Mouse (Mus musculus) liver, embryonic 11.5 days (tissue): ENCODE data around the gene Rgs7. TPM values are rescaled to one million over a fixed set of nuclear protein-coding genes. Genes with fewer than 3 reads are reported as not detected.

Experiments used
- ATAC-seq: fragments of 200-750 bp; cut with Nextera tagmentation; replicated peaks from 2 replicates; pipeline ENCODE4 v1.8.0; 2017; ENCODE audit warnings: moderate number of reproducible peaks, mild to moderate bottlenecking, moderate TSS enrichment, moderate library complexity; ENCODE audit not compliant: low FRiP score
- DNase-seq: peaks from one replicate; pipeline ENCODE4 v3.0.0-alpha.2; 2017; ENCODE audit warnings: low spot score
- H3K27ac ChIP-seq: fragments of 300-500 bp; sonication (generic); 2 replicates; pipeline ENCODE4 v1.5.1; 2014; ENCODE audit warnings: mild to moderate bottlenecking, low read depth, low read length, control low read depth
- H3K27me3 ChIP-seq: fragments of 300-500 bp; sonication (generic); replicated peaks from 2 replicates; pipeline ENCODE4 v1.6.1; 2014; ENCODE audit warnings: low read length, mixed read lengths; ENCODE audit not compliant: control insufficient read depth, insufficient read depth
- H3K36me3 ChIP-seq: fragments of 300-500 bp; sonication (generic); 2 replicates; pipeline ENCODE4 v1.6.1; 2014; ENCODE audit warnings: mild to moderate bottlenecking, low read length, moderate library complexity, mixed read lengths; ENCODE audit not compliant: control insufficient read depth, insufficient read depth
- H3K4me1 ChIP-seq: fragments of 300-500 bp; sonication (generic); replicated peaks from 2 replicates; pipeline ENCODE4 v1.6.1; 2014; ENCODE audit warnings: low read length, mixed read lengths; ENCODE audit not compliant: control insufficient read depth, insufficient read depth
- H3K4me2 ChIP-seq: fragments of 300-500 bp; sonication (generic); 2 replicates; pipeline ENCODE4 v1.6.1; 2014; ENCODE audit warnings: mild to moderate bottlenecking, control low read depth, moderate library complexity
- H3K4me3 ChIP-seq: fragments of 300-500 bp; sonication (generic); 2 replicates; pipeline ENCODE4 v1.5.1; 2014; ENCODE audit warnings: low read depth, low read length, control low read depth
- H3K9ac ChIP-seq: fragments of 300-500 bp; sonication (generic); 2 replicates; pipeline ENCODE4 v1.6.1; 2014; ENCODE audit warnings: low read depth, low read length, control low read depth
- H3K9me3 ChIP-seq: fragments of 300-500 bp; sonication (generic); 2 replicates; pipeline ENCODE4 v1.6.1; 2016; ENCODE audit warnings: low read length, inconsistent platforms, mixed read lengths; ENCODE audit not compliant: control insufficient read depth
- WGBS: fragments of 180-500 bp; shearing (Covaris S2); extraction: QIAGEN DNeasy Blood & Tissue Kit; methylation state at CpG from one replicate; pipeline ENCODE4 v1.1.7; 2014; 5-methylcytosine and 5-hydroxymethylcytosine counted together
- polyA plus RNA-seq: library from polyadenylated mRNA; unstranded; fragments of >200 nt; fragmentation: Nextera tagmentation; extraction: Ambion mirVana; gene quantifications from 2 replicates; pipeline ENCODE4 v1.2.1, GENCODE M21; 2014

Rgs7 gene
- 0.19 and 0.27 TPM in 2 replicates for polyA plus RNA-seq

DNA sequence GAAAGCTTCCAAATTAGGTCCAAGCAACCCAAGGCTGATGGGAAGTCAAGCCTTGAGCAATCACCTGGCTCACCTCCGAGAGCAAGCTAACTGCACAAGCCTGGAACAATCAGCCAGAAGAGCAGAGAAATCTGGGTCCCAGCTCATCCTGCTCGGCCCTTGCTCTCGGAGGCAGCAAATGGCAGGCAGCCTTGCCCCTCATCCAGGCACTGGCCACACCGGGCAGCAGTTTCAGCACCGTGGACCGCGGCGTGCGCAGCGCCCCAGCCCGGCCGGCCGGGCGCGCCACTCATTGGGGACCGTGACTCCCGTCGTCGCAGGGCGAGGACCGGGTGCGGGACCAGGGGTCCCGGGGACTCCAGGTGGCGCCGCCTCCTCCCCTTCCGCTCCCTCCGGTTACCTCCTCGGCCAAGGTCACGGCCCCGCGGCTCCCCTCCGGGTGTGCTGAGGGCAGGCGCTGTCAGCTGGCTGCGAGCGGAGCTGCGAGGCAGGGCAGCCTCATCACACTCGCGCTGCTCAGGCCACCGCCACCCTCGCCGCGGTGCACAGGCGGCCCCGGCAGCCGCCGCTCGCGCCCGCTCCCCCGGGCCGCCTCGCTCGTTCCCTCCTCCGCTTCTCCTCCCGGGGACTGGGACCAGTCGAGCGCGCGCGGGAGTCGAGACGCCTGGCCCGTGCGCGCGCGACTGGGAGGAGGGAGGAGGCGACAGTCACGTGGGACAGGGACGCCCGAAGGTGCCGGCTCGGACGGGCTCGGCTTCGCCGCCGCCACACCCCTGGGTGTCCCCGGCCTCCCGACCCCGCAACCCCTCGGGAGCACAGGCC lies at the start of gene Rgs7:
TSS of gene Rgs7 (minus strand) at position 640 of the 822 bp plus-strand sequence.
- DNase-seq, result peak; percentile 58
- Histone ChIP-seq H3K4me3 (peak within 1 kb of the TSS; percentile 57), H3K9ac (no peak within 1 kb of the TSS), H3K9me3 (no peaks in the 10 kb centered on the region), H3K36me3 (no peaks in the 10 kb centered on the region), H3K27ac (no peak within 1 kb of the TSS), H3K27me3 (peaks cover 27% of the 10 kb centered on the region), H3K4me1 (no peaks in the 10 kb centered on the region; the same call in 1 of the 2 replicates), H3K4me2 (peak within 1 kb of the TSS; percentile 89)
- peak; percentile 73 for ATAC-seq
- 2% methylated on average over 62 of the region's 82 CpGs for WGBS

DNA sequence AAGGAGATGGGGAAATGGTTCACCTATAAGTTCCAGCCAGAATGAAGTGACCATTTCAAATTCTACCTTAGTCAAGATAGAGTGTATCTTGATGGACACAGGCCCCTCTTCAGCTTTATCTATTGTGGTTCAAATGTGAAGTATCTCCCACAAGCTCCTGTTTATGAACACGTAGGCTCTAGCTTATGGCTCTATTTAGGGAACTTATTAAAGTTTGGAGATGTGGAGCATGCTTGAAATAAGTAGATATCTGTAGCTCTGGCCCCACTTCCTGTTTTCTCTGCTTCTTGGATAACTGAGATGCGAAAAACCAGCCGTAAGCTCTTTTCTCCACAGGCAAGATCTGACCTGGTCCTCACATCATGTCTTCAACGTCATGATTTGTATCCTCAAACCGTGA lies 48.4 kb upstream of the Rgs7 start:
- no peaks in the 10 kb centered on the region for H3K36me3 ChIP-seq
- no peak overlapping the region for H3K4me2 ChIP-seq
- H3K9me3 ChIP-seq, result no peaks in the 10 kb centered on the region
- DNase-seq, result no peak
- ATAC-seq, result no peak
- H3K4me1 ChIP-seq, result no peaks in the 10 kb centered on the region
- H3K9ac ChIP-seq, result no peak overlapping the region
- H3K27ac ChIP-seq, result no peak overlapping the region
- 78% methylated on average over 5 of the region's 5 CpGs for WGBS
- H3K4me3 ChIP-seq, result no peak overlapping the region
- no peaks in the 10 kb centered on the region for H3K27me3 ChIP-seq

DNA sequence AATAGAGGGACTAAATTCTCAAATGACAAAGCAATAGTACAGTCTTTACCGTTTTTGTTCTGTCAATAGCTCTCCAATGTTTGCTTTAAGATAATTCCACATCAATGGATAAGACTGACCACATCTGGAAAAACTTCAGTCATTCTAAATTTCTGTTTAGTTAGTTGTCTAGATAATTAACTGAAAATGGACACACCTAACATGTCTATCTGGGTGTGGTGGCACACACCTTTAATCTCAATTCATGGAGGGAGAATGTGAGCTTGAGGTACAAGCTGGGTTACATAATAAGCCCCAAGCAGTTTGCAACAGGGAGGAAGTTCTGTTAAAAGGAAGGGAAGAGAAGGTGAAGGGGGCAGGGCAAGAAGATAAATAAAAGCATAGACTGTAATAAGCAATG lies 45.0 kb upstream of the Rgs7 start:
- no peak overlapping the region for H3K4me2 ChIP-seq
- H3K4me1 ChIP-seq, result no peaks in the 10 kb centered on the region
- DNase-seq (no peak), ATAC-seq (no peak)
- WGBS, result 39% methylated on average over 1 of the region's 1 CpGs
- no peaks in the 10 kb centered on the region for H3K27me3 ChIP-seq
- H3K36me3 ChIP-seq, result no peaks in the 10 kb centered on the region
- H3K9me3 ChIP-seq, result no peaks in the 10 kb centered on the region
- no peak overlapping the region for H3K4me3 ChIP-seq
- H3K27ac ChIP-seq, result no peak overlapping the region
- no peak overlapping the region for H3K9ac ChIP-seq

DNA sequence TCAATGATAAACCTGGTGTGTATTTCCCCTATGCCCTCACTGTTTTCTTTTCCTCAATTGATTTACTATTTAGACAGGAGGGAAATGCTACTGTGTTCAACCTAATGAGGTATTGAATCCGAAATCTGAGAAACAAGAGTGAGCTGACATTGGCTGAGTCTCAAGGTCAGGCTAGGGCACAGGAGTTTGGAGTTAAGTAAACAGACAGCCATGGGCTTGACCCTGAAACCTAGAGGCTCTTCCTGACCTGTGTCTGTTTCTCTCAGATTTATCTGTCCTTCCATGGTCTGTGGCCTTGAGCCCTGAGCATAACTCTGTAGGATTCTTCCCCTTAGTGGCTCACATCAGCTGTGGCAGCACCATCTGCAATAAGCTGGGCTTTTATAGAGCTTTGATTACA lies 37.6 kb upstream of the Rgs7 start:
- Histone ChIP-seq H3K27me3 (no peaks in the 10 kb centered on the region), H3K9me3 (no peaks in the 10 kb centered on the region), H3K4me1 (no peaks in the 10 kb centered on the region), H3K4me2 (no peak overlapping the region), H3K9ac (no peak overlapping the region), H3K36me3 (no peaks in the 10 kb centered on the region), H3K27ac (no peak overlapping the region), H3K4me3 (no peak overlapping the region)
- WGBS, result 32% methylated on average over 1 of the region's 1 CpGs
- ATAC-seq, result 0 out of 2 replicates have a peak, but pooled peaks have one; percentile 22
- no peak for DNase-seq

DNA sequence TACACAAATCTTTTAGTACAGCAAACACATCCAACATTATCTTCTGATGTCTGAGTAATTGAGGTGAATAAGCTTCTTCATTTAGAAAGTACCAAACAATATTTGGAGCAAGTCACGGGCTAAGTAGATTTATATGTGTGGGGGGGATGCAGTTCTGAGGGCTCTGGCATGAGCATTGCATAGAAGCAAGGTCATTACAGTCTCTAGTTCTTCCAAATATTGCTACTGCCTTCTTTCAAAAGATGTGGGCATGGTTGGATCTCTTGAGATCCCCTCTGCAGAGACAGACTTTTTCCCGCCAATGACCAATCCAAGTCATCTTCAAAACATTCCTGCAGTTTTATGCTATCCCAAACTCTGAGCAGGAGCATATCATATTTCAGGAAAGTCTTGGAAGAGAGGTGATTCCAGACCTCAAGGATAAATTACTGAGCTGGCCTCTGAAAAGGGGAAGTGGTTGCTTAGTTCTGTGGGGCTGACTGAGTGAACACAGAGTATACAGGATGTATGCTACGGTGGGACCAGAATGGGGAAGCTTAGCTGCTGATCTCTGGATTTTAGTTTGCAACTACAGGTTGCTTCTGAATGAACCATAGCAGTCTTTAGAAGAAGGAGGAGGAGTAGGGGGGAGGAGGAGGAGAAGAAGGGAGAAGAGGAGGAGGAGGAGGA lies 32.5 kb upstream of the Rgs7 start:
- Histone ChIP-seq H3K4me1 (no peaks in the 10 kb centered on the region), H3K27ac (no peak overlapping the region), H3K4me3 (no peak overlapping the region), H3K36me3 (no peaks in the 10 kb centered on the region), H3K9me3 (no peaks in the 10 kb centered on the region), H3K9ac (no peak overlapping the region), H3K27me3 (no peaks in the 10 kb centered on the region), H3K4me2 (no peak overlapping the region)
- ATAC-seq (no peak), DNase-seq (no peak)
- 70% methylated on average over 3 of the region's 3 CpGs for WGBS

DNA sequence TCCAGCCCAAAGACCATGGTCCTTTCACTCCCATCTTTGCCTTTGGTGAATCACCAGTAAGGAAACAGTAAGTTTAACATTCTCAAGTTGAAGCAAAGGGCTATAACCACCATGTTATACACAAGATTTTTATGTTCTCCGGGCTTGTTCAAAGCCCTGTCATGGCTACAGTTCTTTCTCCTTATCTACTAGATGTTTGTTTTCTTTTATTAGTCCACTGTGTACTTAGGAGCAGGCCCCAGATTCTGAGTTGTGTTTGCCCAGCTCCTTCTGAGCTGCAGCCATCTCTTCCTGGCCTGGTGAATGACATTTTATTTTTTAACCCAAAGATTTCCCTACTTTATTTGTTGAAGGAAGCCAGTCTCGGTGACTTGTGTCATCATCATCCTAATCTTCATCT lies 31.3 kb upstream of the Rgs7 start:
- WGBS, result 73% methylated on average over 2 of the region's 2 CpGs

DNA sequence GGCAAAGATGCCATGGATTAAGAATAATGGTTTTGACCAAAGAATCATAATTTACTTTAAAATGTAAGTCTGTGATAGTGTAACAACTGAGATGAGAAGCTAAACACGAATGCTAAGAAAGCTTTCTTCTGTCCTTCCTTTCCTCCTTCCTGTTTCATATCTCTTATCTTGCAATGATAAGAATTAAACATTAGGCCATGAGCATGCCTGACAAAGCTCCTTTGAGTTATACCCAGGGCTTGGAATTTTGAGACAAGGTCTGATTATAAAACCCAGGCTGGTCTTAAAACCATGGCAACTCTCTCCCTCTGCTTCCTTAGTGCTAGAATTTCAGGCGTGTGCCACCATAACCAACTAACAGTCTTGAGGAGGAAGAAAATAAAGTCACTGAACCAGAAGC lies 22.2 kb upstream of the Rgs7 start:
- H3K4me1 ChIP-seq, result no peaks in the 10 kb centered on the region
- no peak overlapping the region for H3K27ac ChIP-seq
- 48% methylated on average over 2 of the region's 2 CpGs for WGBS
- H3K27me3 ChIP-seq, result no peaks in the 10 kb centered on the region
- H3K4me3 ChIP-seq, result no peak overlapping the region
- H3K36me3 ChIP-seq, result no peaks in the 10 kb centered on the region
- no peaks in the 10 kb centered on the region for H3K9me3 ChIP-seq
- no peak for DNase-seq
- no peak overlapping the region for H3K4me2 ChIP-seq
- no peak overlapping the region for H3K9ac ChIP-seq
- ATAC-seq, result no peak

More for the DNA sequence above, 31.3 kb upstream of the Rgs7 start:
- H3K27me3 ChIP-seq, result no peaks in the 10 kb centered on the region
- ATAC-seq (no peak), DNase-seq (no peak)
- no peak overlapping the region for H3K27ac ChIP-seq
- no peaks in the 10 kb centered on the region for H3K36me3 ChIP-seq
- no peak overlapping the region for H3K4me2 ChIP-seq
- H3K4me3 ChIP-seq, result no peak overlapping the region
- no peak overlapping the region for H3K9ac ChIP-seq
- no peaks in the 10 kb centered on the region for H3K9me3 ChIP-seq
- no peaks in the 10 kb centered on the region for H3K4me1 ChIP-seq

DNA sequence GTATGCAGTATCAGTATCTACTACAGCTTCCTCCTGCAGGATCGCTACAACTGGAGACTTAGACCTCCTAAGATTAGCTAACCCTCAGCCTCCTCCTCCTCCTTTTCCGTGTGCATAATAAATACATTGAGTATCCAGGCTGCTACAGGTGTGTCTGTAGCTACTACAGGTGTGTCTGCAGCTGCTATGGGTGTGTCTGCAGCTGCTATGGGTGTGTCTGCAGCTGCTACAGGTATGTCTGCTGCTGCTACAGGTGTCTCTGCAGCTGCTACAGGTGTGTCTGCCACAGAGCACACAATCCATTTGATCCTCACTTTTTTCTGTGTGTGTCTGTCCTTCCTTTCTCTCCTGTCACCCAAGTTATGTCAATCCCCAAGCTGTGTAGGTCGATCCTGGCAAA lies 19.9 kb upstream of the Rgs7 start:
- no peak overlapping the region for H3K4me3 ChIP-seq
- H3K27ac ChIP-seq, result no peak overlapping the region
- no peaks in the 10 kb centered on the region for H3K36me3 ChIP-seq
- WGBS, result 70% methylated on average over 3 of the region's 3 CpGs
- no peak overlapping the region for H3K4me2 ChIP-seq
- no peaks in the 10 kb centered on the region for H3K4me1 ChIP-seq
- no peaks in the 10 kb centered on the region for H3K9me3 ChIP-seq
- no peaks in the 10 kb centered on the region for H3K27me3 ChIP-seq
- DNase-seq (no peak), ATAC-seq (no peak)
- H3K9ac ChIP-seq, result no peak overlapping the region

DNA sequence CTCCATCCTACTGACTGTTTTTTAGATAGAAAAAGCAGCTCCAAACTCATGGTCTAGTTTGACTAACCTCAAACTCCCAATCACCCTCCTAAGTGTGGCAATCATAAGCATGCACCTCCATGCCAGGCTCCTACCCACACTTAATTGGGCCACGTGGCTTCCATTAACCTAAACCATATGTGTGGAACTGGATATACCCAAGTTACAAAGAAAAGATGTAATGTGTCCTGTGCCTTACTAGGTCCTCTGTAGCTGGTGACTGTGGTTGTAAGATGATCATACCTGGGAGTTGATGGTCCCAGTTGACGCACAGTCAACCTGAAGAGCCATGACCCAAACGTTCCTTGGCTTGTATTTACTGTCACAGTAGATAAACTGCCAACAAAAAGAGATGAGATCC lies 17.7 kb upstream of the Rgs7 start:
- Histone ChIP-seq H3K4me2 (no peak overlapping the region), H3K4me1 (no peaks in the 10 kb centered on the region), H3K27ac (no peak overlapping the region), H3K9ac (no peak overlapping the region), H3K36me3 (no peaks in the 10 kb centered on the region), H3K9me3 (no peaks in the 10 kb centered on the region), H3K27me3 (no peaks in the 10 kb centered on the region), H3K4me3 (no peak overlapping the region)
- WGBS, result 72% methylated on average over 3 of the region's 3 CpGs
- no peak for ATAC-seq
- no peak for DNase-seq
